Comparison of ENCODE assay signal across 21 mouse cellular contexts in the genomic region with DNA sequence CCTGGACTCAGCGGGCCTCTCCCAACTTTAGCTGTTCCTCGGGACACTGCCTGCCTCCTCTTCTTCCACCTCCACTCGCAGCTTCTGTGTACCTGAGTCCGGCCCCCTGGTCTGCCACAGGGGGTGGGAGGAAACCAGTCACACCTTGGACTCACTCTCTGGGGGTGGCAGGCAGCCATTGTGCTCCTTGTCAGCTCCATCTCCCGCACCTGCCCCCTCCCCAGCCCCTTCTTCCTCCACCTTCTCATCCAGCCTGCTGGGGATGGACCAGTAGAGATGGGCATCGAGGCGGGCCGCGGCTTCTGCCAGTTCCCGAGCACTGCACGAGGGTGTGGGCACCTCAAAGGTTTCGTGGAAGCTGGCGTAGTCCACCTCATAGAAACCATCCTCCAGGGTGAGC. TPM values are rescaled to one million over a fixed set of nuclear protein-coding genes. Genes with fewer than 3 reads are reported as not detected.
DNase-seq lines count a peak whose midpoint lies in the region; ATAC-seq and TF ChIP-seq lines count a peak whose summit lies in the region.
"Had no signal": no experiment of that assay in that cellular context is flagged by ENCODE, and none has a peak within 500 bp of the region (broad histone marks: within the 10 kb centered on the region; RNA-seq: fewer than 3 reads in every experiment).

No protein-coding gene starts in this region.

- no peak overlapping the region for H3K4me2 ChIP-seq in forebrain, postnatal 0 days (ENCODE audit: low read depth)
- H3K4me2 ChIP-seq: embryonic facial prominence, embryonic 13.5 days; liver, embryonic 12.5 days; lung, embryonic 15.5 days had no signal

- 45% methylated on average over 13 of the region's 13 CpGs for WGBS in forebrain, postnatal 0 days

- peaks cover 10% of the 10 kb centered on the region; the same call in 1 of the 2 replicates for H3K4me1 ChIP-seq in forebrain, postnatal 0 days (ENCODE audit: insufficient read depth)

- no peaks in the 10 kb centered on the region for H3K27me3 ChIP-seq in forebrain, postnatal 0 days (ENCODE audit: insufficient read depth, low read length)

- TF ChIP-seq CTCF in left cerebral cortex, adult 2 months (IDR thresholded peaks at IDR 0.05), result no peak
- TF ChIP-seq CTCF in forebrain, postnatal 0 days (IDR thresholded peaks at IDR 0.05; ENCODE audit: low read depth), result no peak

- no peak overlapping the region for H3K4me3 ChIP-seq in left cerebral cortex, adult 2 months
- H3K4me3 ChIP-seq in forebrain, postnatal 0 days (ENCODE audit: low read depth, low read length), result no peak overlapping the region
- H3K4me3 ChIP-seq: embryonic facial prominence, embryonic 13.5 days; liver, embryonic 12.5 days; lung, embryonic 15.5 days had no signal

- no peaks in the 10 kb centered on the region for H3K9me3 ChIP-seq in forebrain, postnatal 0 days (ENCODE audit: low read length)
- H3K9me3 ChIP-seq: embryonic facial prominence, embryonic 13.5 days; liver, embryonic 12.5 days; lung, embryonic 15.5 days had no signal

- ATAC-seq in forebrain, postnatal 0 days, result no peak
- ATAC-seq: inflammation-experienced regulatory T-cells, adult 6 months; liver, embryonic 12.5 days; midbrain, embryonic 16.5 days had no signal

- intact Hi-C loops in gastrocnemius, postnatal 36 days (cut with DNase I), result loop anchor here (5.0 kb wide), 2 partner anchors 200 to 275 kb away; no protein-coding TSS in a partner anchor
- intact Hi-C loops in left cerebral cortex, adult 2 months (cut with DNase I), result no loop called here
- intact Hi-C loops in left cerebral cortex, postnatal 14 days (cut with DNase I), result no loop called here

- H3K27ac ChIP-seq in left cerebral cortex, adult 2 months, result peak overlapping the region; percentile 98
- H3K27ac ChIP-seq in forebrain, postnatal 0 days (ENCODE audit: low read depth, low read length), result no peak overlapping the region
- H3K27ac ChIP-seq: embryonic facial prominence, embryonic 13.5 days; liver, embryonic 12.5 days; lung, embryonic 15.5 days; macrophage had no signal

- H3K36me3 ChIP-seq in forebrain, postnatal 0 days (ENCODE audit: insufficient read depth), result peaks cover 20% of the 10 kb centered on the region

- H3K9ac ChIP-seq in forebrain, postnatal 0 days, result peak overlapping the region; percentile 10; the same call in 1 of the 2 replicates
- H3K9ac ChIP-seq: embryonic facial prominence, embryonic 13.5 days; liver, embryonic 12.5 days; lung, embryonic 15.5 days had no signal

- peak; percentile 11 for DNase-seq in gastrocnemius, postnatal 10 days
- DNase-seq in gastrocnemius, postnatal 36 days, result no peak
- peak; percentile 27 to 52 for DNase-seq in left cerebral cortex, adult 2 months (ENCODE audit: extremely low spot score in 1 of 2, low spot score in 2 of 2)
- no peak for DNase-seq in left cerebral cortex, postnatal 14 days (ENCODE audit: low spot score in 2 of 2)
- peak; percentile 41 for DNase-seq in right cerebral cortex, postnatal 25 days
- no peak for DNase-seq in right cerebral cortex, adult 18-20 months
- DNase-seq in forebrain, postnatal 0 days, result no peak
- DNase-seq in T-cell, adult 2 months (ENCODE audit: low spot score), result no peak
- DNase-seq: heart, adult 18-20 months; heart, postnatal 14 days; kidney, adult 8-10 months; layer of hippocampus, postnatal 36 days; thymus, postnatal 36 days had no signal

RNA-seq across cellular contexts. Expression of gene Kcnj9, which starts 6.4 kb away (rescaled TPM):
- under 1 TPM; 0.07 to 0.14 TPM for total RNA-seq in gastrocnemius, postnatal 10 days (2021)
- total RNA-seq in gastrocnemius, postnatal 36 days (2021), result not detected
- 100 to 1,000 TPM; 137 to 138 TPM for total RNA-seq in left cerebral cortex, adult 2 months (2021)
- 100 to 1,000 TPM; 119 to 130 TPM for total RNA-seq in left cerebral cortex, postnatal 14 days (2021)
- 7.5 and 8.6 TPM in 2 replicates for total RNA-seq in forebrain, postnatal 0 days (2014; rRNA removed)
- 2.9 and 4.8 TPM in 2 replicates for polyA plus RNA-seq in forebrain, postnatal 0 days (2015; fragmentation: Nextera tagmentation; extraction: Ambion mirVana)
- total RNA-seq: heart, adult 18-20 months; heart, postnatal 14 days had no signal
- polyA plus RNA-seq: embryonic facial prominence, embryonic 13.5 days; inflammation-experienced regulatory T-cells, adult 6 months; limb, embryonic 11.5 days; liver, embryonic 12.5 days had no signal

RNA-seq across cellular contexts. Expression of gene Kcnj10, which starts 18.3 kb away (rescaled TPM):
- 1 to 10 TPM in 1 of 2 experiments, under 1 TPM in 1; 0.87 to 1.2 TPM for total RNA-seq in gastrocnemius, postnatal 10 days (2021)
- total RNA-seq in gastrocnemius, postnatal 36 days (2021), result not detected
- total RNA-seq in left cerebral cortex, adult 2 months (2021), result 100 to 1,000 TPM in 1 of 2 experiments, 10 to 100 TPM in 1; 86.5 to 108 TPM
- total RNA-seq in left cerebral cortex, postnatal 14 days (2021), result 10 to 100 TPM; 79.5 to 84.5 TPM
- total RNA-seq in forebrain, postnatal 0 days (2014; rRNA removed), result 3.2 and 4.1 TPM in 2 replicates
- polyA plus RNA-seq in forebrain, postnatal 0 days (2015; fragmentation: Nextera tagmentation; extraction: Ambion mirVana), result 1.4 and 2.9 TPM in 2 replicates
- polyA plus RNA-seq: C2C12 had no signal

RNA-seq across cellular contexts. Expression of gene Atp1a2, which starts 24.9 kb away (rescaled TPM):
- total RNA-seq in gastrocnemius, postnatal 10 days (2021), result 100 to 1,000 TPM; 695 to 761 TPM
- 1,000 to 10,000 TPM in 1 of 2 experiments, 100 to 1,000 TPM in 1; 930 to 1,020 TPM for total RNA-seq in gastrocnemius, postnatal 36 days (2021)
- total RNA-seq in left cerebral cortex, adult 2 months (2021), result 100 to 1,000 TPM; 628 to 676 TPM
- total RNA-seq in left cerebral cortex, postnatal 14 days (2021), result 100 to 1,000 TPM; 571 to 592 TPM
- total RNA-seq in forebrain, postnatal 0 days (2014; rRNA removed), result 213 and 294 TPM in 2 replicates
- polyA plus RNA-seq in forebrain, postnatal 0 days (2015; fragmentation: Nextera tagmentation; extraction: Ambion mirVana), result 54.4 and 75.2 TPM in 2 replicates
- polyA plus RNA-seq: macrophage had no signal

RNA-seq across cellular contexts. Expression of gene Pigm, which starts 53.6 kb away (rescaled TPM):
- 1 to 10 TPM; 5.6 to 6.9 TPM for total RNA-seq in gastrocnemius, postnatal 10 days (2021)
- total RNA-seq in gastrocnemius, postnatal 36 days (2021), result 1 to 10 TPM; 3.3 to 4.0 TPM
- 1 to 10 TPM; 9.3 to 9.8 TPM for total RNA-seq in left cerebral cortex, adult 2 months (2021)
- total RNA-seq in left cerebral cortex, postnatal 14 days (2021), result 10 to 100 TPM in 1 of 2 experiments, 1 to 10 TPM in 1; 9.8 to 10.5 TPM
- total RNA-seq in forebrain, postnatal 0 days (2014; rRNA removed), result 10.4 and 14.5 TPM in 2 replicates
- 1.9 and 2.3 TPM in 2 replicates for polyA plus RNA-seq in forebrain, postnatal 0 days (2015; fragmentation: Nextera tagmentation; extraction: Ambion mirVana)

Comparison
In these comparisons a context has a peak if more than half of its experiments do, and no peak if none do; other contexts are left out.
1. DNase-seq: peak in gastrocnemius, postnatal 10 days (single experiment), left cerebral cortex, adult 2 months (2 of 2) and right cerebral cortex, postnatal 25 days (single experiment); none in gastrocnemius, postnatal 36 days (0 of 2), left cerebral cortex, postnatal 14 days (0 of 2), right cerebral cortex, adult 18-20 months (single experiment), forebrain, postnatal 0 days (single experiment) and T-cell, adult 2 months (single experiment).
2. RNA of gene Kcnj9, which starts 6.4 kb away (total RNA-seq): 137 to 138 TPM in left cerebral cortex, adult 2 months and 119 to 130 TPM in left cerebral cortex, postnatal 14 days; 7.5 to 8.6 TPM in forebrain, postnatal 0 days, 0.07 to 0.14 TPM in gastrocnemius, postnatal 10 days and not detected in gastrocnemius, postnatal 36 days; every median in the first group is over 10 times any median in the second.
3. RNA of gene Kcnj10, which starts 18.3 kb away (total RNA-seq): 86.5 to 108 TPM in left cerebral cortex, adult 2 months and 79.5 to 84.5 TPM in left cerebral cortex, postnatal 14 days; 3.2 to 4.1 TPM in forebrain, postnatal 0 days, 0.87 to 1.2 TPM in gastrocnemius, postnatal 10 days and not detected in gastrocnemius, postnatal 36 days; every median in the first group is over 10 times any median in the second.